Mouse (Mus musculus): ENCODE measurements around the gene Clasp1.
"Not testable (repeated sequence)": the region's sequence is repeated elsewhere in the genome, so short reads cannot be mapped to it uniquely, and the experiment has no call there.

Clasp1 gene

GRCm38 (mm10) chr1:118581179-118581578, 192.3 kb downstream of the Clasp1 start:
- DNase-seq (ENCODE audit: low read depth, low spot score): no peak

- no peak for DNase-seq (ENCODE audit: low read depth, low spot score)
Measured at GRCm38 (mm10) chr1:118589721-118590120, 200.9 kb downstream of the Clasp1 start.

DNA sequence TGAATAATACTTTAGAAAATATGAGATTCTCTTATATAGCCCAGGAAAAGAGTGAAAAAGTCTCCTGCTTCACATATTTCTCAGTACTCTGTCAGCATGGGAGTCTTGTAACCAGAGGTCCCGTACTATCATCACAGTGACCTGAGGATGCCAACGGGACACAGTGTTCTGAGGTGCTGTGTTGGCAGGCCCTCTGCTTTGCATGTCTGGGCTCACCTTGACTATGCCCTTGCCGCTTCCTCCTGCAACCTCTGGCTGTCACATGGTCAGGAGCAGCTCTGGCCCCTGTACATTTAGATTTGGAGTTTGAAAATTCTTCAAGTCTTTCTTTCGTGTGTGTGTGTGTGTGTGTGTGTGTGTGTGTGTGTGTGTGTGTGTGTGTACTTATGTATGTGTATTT, 204.1 kb downstream of the Clasp1 start:
- DNase-seq (ENCODE audit: low read depth, low spot score): no peak

DNA sequence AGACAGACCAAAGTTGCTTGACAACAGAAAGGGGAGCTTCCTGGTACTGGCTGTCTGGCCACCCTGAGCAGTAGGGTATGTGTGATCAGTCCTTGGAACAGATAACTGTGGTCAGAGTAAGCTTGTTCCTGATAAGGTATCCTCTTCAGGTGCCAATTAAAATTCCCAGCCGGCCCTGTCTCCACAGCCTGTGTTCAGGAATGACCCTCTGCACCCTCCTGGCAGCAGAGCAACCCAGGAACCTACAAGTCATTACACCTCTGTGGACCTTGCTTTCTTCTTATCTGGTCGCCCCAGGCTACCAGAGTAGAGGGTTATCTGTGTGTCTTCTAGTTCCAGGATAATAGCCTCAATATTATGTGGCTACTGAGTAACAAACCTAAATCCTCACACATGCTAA, 206.5 kb downstream of the Clasp1 start:
- no peak for DNase-seq (ENCODE audit: low read depth, low spot score)

GRCm38 (mm10) chr1:118597475-118598213, 208.8 kb downstream of the Clasp1 start:
- no peak for DNase-seq (ENCODE audit: low read depth, low spot score)

DNA sequence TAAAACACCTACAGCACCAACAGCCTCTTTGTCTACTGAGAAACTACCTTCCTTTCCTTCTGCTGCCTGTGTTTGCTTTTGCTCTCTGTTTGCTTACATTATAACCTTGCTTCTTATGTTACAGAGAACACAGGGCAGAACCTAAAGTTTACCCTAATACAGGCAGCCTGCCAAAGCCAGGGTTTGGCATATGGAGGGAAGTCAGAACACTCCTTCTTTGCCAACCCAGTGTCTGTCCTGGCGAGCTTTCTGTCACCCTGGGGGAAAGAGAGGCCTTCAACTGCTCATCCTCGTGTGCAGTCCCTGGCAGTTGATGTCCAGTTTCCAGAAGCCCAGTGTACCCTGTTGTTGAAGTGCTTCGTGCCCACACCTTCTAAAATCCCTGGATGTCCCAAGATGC, 209.5 kb downstream of the Clasp1 start:
- no peak for DNase-seq (ENCODE audit: low read depth, low spot score)

- no peak for DNase-seq (ENCODE audit: low read depth, low spot score)
Measured at GRCm38 (mm10) chr1:118613631-118614183, 224.8 kb downstream of the Clasp1 start.

DNA sequence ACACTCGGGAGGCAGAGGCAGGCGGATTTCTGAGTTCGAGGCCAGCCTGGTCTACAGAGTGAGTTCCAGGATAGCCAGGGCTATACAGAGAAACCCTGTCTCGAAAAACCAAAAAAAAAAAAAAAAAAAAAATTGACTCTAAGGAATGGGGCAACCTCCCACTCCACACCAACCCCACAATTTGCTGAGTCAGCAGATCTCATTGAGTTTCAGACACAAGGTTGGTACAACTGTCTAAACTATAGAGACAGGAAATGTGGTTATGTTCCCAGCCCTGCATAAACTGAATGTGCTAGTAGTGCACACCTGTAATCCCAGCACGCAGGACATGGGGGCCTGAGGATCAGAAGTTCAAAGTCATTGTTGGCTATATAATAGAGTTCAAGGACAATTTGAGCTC, 232.2 kb downstream of the Clasp1 start:
- DNase-seq (ENCODE audit: low read depth, low spot score): not testable (repeated sequence)

DNA sequence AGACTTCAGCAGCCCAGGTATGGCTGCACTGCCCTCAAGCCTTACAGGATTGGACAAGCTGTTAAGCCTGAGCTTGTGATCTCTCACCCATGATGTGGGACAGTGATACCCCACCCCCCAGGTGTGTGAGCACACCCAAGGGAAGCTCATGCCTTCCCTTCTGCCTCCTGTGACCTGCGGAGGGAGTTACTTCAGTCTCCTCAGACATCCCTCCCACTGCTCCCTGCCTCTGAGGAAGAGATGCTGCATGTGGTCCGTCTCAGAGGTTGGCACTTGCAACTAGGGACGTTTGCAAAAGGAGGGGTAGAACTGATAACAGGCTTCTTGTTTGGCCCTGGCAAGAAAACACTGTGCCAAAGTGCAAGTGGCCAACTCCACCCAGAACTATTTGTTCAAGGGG, 234.0 kb downstream of the Clasp1 start:
- DNase-seq (ENCODE audit: low read depth, low spot score): no peak

GRCm38 (mm10) chr1:118625461-118625860, 236.6 kb downstream of the Clasp1 start:
- DNase-seq (ENCODE audit: low read depth, low spot score): no peak

- DNase-seq (ENCODE audit: low read depth, low spot score): no peak
Measured at GRCm38 (mm10) chr1:118625921-118626320, 237.1 kb downstream of the Clasp1 start.

DNA sequence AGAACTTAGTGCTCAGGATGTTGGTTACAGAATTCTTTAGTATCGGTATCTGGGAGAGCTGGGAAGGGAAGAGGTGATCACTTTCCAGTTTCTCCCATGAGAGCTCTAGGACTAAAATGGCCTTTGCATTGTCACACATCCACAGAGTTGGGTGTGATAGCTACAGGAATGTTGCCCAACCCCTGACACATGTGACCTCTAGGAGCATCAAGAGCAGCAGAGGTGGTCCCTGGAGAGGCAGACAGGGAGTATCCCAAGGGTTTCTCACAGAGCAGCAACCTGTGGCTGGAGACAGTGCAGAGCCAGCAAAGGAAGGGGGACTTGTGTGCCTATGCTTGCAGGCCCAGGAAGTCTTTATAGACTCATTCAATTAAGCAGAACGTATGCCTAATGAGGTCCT, 237.6 kb downstream of the Clasp1 start:
- no peak for DNase-seq (ENCODE audit: low read depth, low spot score)

DNA sequence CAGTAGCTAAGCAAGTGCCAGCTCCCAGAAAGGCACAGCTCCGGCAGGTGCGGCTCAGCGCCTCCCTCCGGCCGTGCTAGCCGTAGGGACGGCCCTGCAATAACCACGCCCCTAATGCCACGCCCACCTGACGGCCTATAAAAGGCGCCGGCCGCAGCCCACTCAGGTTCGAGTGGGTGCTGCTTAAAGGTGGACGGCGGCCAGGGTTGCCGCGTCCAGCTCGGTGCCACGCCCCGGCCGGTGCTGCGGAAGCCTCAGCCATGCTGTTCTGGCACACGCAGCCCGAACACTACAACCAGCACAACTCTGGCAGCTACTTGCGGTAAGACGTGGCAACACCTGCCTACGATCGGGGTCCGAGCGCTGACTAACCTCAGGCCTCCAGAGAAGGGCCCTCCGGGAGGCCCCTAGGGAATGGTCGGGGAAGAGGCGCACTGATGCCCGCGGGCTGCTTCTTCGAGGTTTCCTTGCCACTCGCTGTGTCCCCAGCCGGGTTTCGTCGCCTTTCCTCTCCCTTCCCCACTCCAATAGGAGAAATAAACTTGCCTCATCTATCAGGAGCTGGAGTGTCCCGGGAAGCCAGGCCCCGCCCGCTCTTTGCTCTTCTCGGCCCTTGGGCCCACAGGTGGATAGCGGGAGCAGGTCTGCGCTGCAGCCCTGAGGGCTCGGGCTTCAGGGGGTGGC, 239.1 kb downstream of the Clasp1 start, which contains the start of gene Tfcp2l1:
TSS of gene Tfcp2l1 (plus strand) at position 165 of the 684 bp plus-strand sequence.
- DNase-seq (ENCODE audit: low read depth, low spot score): peak; percentile 35

- DNase-seq (ENCODE audit: low read depth, low spot score): no peak
Measured at GRCm38 (mm10) chr1:118633415-118633980, 244.6 kb downstream of the Clasp1 start.

- DNase-seq (ENCODE audit: low read depth, low spot score): no peak
Measured at GRCm38 (mm10) chr1:118642296-118642999, 253.6 kb downstream of the Clasp1 start.

GRCm38 (mm10) chr1:118643138-118643979, 254.5 kb downstream of the Clasp1 start:
- no peak for DNase-seq (ENCODE audit: low read depth, low spot score)

- no peak for DNase-seq (ENCODE audit: low read depth, low spot score)
Measured at GRCm38 (mm10) chr1:118645701-118646100, 256.8 kb downstream of the Clasp1 start.

DNA sequence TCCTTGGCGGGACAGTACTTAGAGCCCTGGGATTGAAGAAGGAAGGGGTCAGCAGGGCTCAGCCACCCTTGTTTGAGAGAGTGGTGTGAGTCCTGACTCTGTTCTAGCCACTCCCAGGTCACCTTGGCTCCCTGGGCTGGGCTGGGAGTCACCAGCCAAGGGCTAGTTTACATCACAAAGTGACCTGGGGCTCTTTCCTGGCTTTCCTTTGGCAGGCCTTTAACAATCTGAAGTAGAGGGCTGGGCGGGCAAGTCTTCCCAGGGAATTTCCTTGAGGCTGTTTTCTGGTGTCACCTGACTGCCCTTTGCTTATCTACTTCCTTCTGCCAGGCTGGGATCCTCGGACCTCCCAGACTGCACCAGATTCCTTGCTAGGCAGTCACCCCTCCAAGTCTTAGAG, 259.2 kb downstream of the Clasp1 start:
- no peak for DNase-seq (ENCODE audit: low read depth, low spot score)

DNA sequence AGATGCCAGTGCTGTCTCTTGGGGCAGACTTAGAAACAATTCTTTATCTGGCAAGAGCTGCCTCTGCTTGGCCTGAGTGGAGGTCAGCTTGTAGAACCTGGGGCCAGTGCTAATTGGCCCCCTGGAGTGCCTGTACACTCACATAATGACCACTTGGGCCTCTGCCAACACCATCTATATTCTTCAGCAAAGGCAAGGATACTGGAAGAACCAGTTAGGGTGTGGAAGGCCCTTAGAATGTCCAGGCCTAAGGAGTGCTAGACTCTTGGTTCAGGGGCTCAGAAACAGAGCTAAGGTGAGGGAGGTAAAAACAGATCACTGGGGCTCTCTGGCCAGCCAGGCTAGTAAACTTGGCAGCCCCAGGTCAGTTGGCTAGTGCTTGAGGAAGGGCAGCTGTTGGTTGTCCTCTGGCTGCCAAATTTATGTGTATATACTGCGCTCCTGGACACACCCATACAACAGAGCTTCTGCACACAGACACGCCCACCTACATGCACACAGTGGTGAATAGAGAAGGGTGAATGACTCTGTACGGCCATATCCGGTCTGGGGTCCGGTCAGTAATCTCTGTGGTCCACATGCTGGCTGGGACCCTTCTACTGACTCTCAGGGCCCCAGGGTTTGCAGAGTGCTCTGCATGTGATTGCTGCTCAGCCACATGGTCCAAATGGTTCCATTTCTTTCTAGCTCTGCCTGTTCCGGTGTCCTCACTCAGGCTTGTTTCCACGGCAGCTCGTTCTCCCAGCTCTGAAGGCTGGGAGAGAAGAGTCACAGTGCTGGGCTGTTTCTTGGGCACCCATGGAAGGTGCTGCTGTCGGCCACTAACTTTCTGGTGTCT, 261.3 kb downstream of the Clasp1 start:
- no peak for DNase-seq (ENCODE audit: low read depth, low spot score)

GRCm38 (mm10) chr1:118650771-118651080, 261.9 kb downstream of the Clasp1 start:
- no peak for DNase-seq (ENCODE audit: low read depth, low spot score)

Data from embryo, embryonic 11.5 days (tissue).